Mouse (Mus musculus) brown adipose tissue, adult 24 weeks (tissue): ENCODE results near the gene Ugt1a6b. TPM values are rescaled to one million over a fixed set of nuclear protein-coding genes. Genes with fewer than 3 reads are reported as not detected.

Source experiments
- H3K27ac ChIP-seq: fragments of 200-500 bp; replicated peaks from 2 replicates; pipeline ENCODE4 v1.5.1; 2012; ENCODE audit warnings: low read depth, mild to moderate bottlenecking, low read length
- H3K4me1 ChIP-seq: fragments of 200-500 bp; 2 replicates; pipeline ENCODE4 v1.6.1; 2012; ENCODE audit warnings: low read length, mixed read lengths; ENCODE audit not compliant: control insufficient read depth, insufficient read depth, insufficient read length
- H3K4me3 ChIP-seq: fragments of 200-500 bp; 2 replicates; pipeline ENCODE4 v1.5.1; 2012; ENCODE audit warnings: low read depth, mild to moderate bottlenecking, low read length, moderate library complexity; ENCODE audit not compliant: insufficient read depth
- polyA plus RNA-seq: library from polyadenylated mRNA; stranded (reverse); fragments of >200 nt; gene quantifications from 2 replicates; pipeline ENCODE4 v1.2.4, GENCODE M21; 2012; ENCODE audit not compliant: missing spikeins, insufficient read depth, insufficient read length

Ugt1a6b gene
- polyA plus RNA-seq, 1 experiment = 5.0 TPM

GRCm38 (mm10) chr1:88231803-88232499, 128.9 kb downstream of the Ugt1a6b start:
- no peaks in the 10 kb centered on the region for H3K4me1 ChIP-seq

GRCm38 (mm10) chr1:88232664-88233380, 129.8 kb downstream of the Ugt1a6b start:
- Histone ChIP-seq H3K4me1 (no peaks in the 10 kb centered on the region), H3K27ac (no peak overlapping the region), H3K4me3 (no peak overlapping the region)

More at GRCm38 (mm10) chr1:88231803-88232499, 128.9 kb downstream of the Ugt1a6b start:
- no peak overlapping the region for H3K27ac ChIP-seq
- no peak overlapping the region for H3K4me3 ChIP-seq

- no peak overlapping the region for H3K27ac ChIP-seq
These were observed 130.6 kb downstream of the Ugt1a6b start for GRCm38 (mm10) chr1:88233421-88234247.

GRCm38 (mm10) chr1:88234248-88234610, 131.2 kb downstream of the Ugt1a6b start:
- H3K27ac ChIP-seq = no peak overlapping the region
- no peak overlapping the region for H3K4me3 ChIP-seq
- H3K4me1 ChIP-seq = no peaks in the 10 kb centered on the region

More at GRCm38 (mm10) chr1:88233421-88234247, 130.6 kb downstream of the Ugt1a6b start:
- Histone ChIP-seq H3K4me1 (no peaks in the 10 kb centered on the region), H3K4me3 (no peak overlapping the region)

GRCm38 (mm10) chr1:88234646-88235045, 131.6 kb downstream of the Ugt1a6b start:
- H3K4me3 ChIP-seq = no peak overlapping the region
- H3K27ac ChIP-seq = no peak overlapping the region
- no peaks in the 10 kb centered on the region for H3K4me1 ChIP-seq

GRCm38 (mm10) chr1:88235046-88235893, 132.2 kb downstream of the Ugt1a6b start:
- Histone ChIP-seq H3K4me1 (no peaks in the 10 kb centered on the region), H3K4me3 (no peak overlapping the region), H3K27ac (no peak overlapping the region)

- Histone ChIP-seq H3K4me3 (no peak overlapping the region), H3K27ac (no peak overlapping the region), H3K4me1 (no peaks in the 10 kb centered on the region)
These were observed 132.9 kb downstream of the Ugt1a6b start for GRCm38 (mm10) chr1:88235894-88236415.

- Histone ChIP-seq H3K4me3 (no peak overlapping the region), H3K27ac (no peak overlapping the region), H3K4me1 (no peaks in the 10 kb centered on the region)
These were observed 134.3 kb downstream of the Ugt1a6b start for GRCm38 (mm10) chr1:88237311-88237710.

- H3K4me3 ChIP-seq = no peak overlapping the region
- H3K27ac ChIP-seq = no peak overlapping the region
- H3K4me1 ChIP-seq = no peaks in the 10 kb centered on the region
These were observed 135.7 kb downstream of the Ugt1a6b start for GRCm38 (mm10) chr1:88238771-88239170.

- Histone ChIP-seq H3K4me1 (no peaks in the 10 kb centered on the region), H3K27ac (no peak overlapping the region), H3K4me3 (no peak overlapping the region)
These were observed 137.0 kb downstream of the Ugt1a6b start for GRCm38 (mm10) chr1:88240072-88240471.

- no peak overlapping the region for H3K4me3 ChIP-seq
- no peaks in the 10 kb centered on the region for H3K4me1 ChIP-seq
- no peak overlapping the region for H3K27ac ChIP-seq
These were observed 137.5 kb downstream of the Ugt1a6b start for GRCm38 (mm10) chr1:88240579-88240978.

GRCm38 (mm10) chr1:88243861-88244260, 140.8 kb downstream of the Ugt1a6b start:
- Histone ChIP-seq H3K27ac (no peak overlapping the region), H3K4me3 (no peak overlapping the region), H3K4me1 (no peaks in the 10 kb centered on the region)

GRCm38 (mm10) chr1:88245881-88246280, 142.8 kb downstream of the Ugt1a6b start:
- Histone ChIP-seq H3K27ac (no peak overlapping the region), H3K4me1 (no peaks in the 10 kb centered on the region), H3K4me3 (no peak overlapping the region)

- H3K27ac ChIP-seq = no peak overlapping the region
- no peaks in the 10 kb centered on the region for H3K4me1 ChIP-seq
- H3K4me3 ChIP-seq = no peak overlapping the region
These were observed 143.3 kb downstream of the Ugt1a6b start for GRCm38 (mm10) chr1:88246386-88246785.
